Mouse (Mus musculus) embryonic facial prominence, embryonic 12.5 days (tissue): Measurements from ENCODE around the gene Nptxr. TPM values are rescaled to one million over a fixed set of nuclear protein-coding genes. Genes with fewer than 3 reads are reported as not detected.

Experiments
- ATAC-seq: fragments of 200-750 bp; cut with Nextera tagmentation; 2 replicates; pipeline ENCODE4 v1.8.0; 2017; ENCODE audit not compliant: insufficient number of reproducible peaks, insufficient read depth, low FRiP score, low TSS enrichment
- H3K27ac ChIP-seq: fragments of 300-500 bp; sonication (generic); 2 replicates; pipeline ENCODE4 v1.5.1; 2016; ENCODE audit warnings: mild to moderate bottlenecking
- H3K27me3 ChIP-seq: fragments of 300-500 bp; sonication (generic); 2 replicates; pipeline ENCODE4 v1.6.1; 2016; ENCODE audit warnings: mild to moderate bottlenecking, moderate library complexity
- H3K36me3 ChIP-seq: fragments of 300-500 bp; sonication (generic); 2 replicates; pipeline ENCODE4 v1.6.1; 2016; ENCODE audit warnings: mild to moderate bottlenecking
- H3K4me1 ChIP-seq: fragments of 300-500 bp; sonication (generic); 2 replicates; pipeline ENCODE4 v1.6.1; 2016
- H3K4me2 ChIP-seq: fragments of 300-500 bp; sonication (generic); replicated peaks from 2 replicates; pipeline ENCODE4 v1.6.1; 2016; ENCODE audit warnings: mild to moderate bottlenecking, moderate library complexity
- H3K4me3 ChIP-seq: fragments of 300-500 bp; sonication (generic); 2 replicates; pipeline ENCODE4 v1.5.1; 2016; ENCODE audit warnings: mild to moderate bottlenecking
- H3K9ac ChIP-seq: fragments of 300-500 bp; sonication (generic); 2 replicates; pipeline ENCODE4 v1.6.1; 2016; ENCODE audit warnings: mild to moderate bottlenecking, moderate library complexity
- H3K9me3 ChIP-seq: fragments of 300-500 bp; sonication (generic); 2 replicates; pipeline ENCODE4 v1.6.1; 2016; ENCODE audit warnings: mild to moderate bottlenecking, moderate library complexity
- WGBS: fragments of 180-500 bp; shearing (Covaris S2); methylation state at CpG from one replicate; pipeline ENCODE4 v1.1.7; 2016; 5-methylcytosine and 5-hydroxymethylcytosine counted together
- polyA plus RNA-seq: library from polyadenylated mRNA; unstranded; fragments of >200 nt; fragmentation: Nextera tagmentation; extraction: Ambion mirVana; gene quantifications from 2 replicates; pipeline ENCODE4 v1.2.1, GENCODE M21; 2016

Gene Nptxr
- polyA plus RNA-seq, 1 experiment from 2014 or later: 4.1 TPM

- H3K36me3 ChIP-seq: peaks cover 33% of the 10 kb centered on the region
- no peak overlapping the region for H3K9ac ChIP-seq
- no peaks in the 10 kb centered on the region for H3K27me3 ChIP-seq
- H3K4me3 ChIP-seq: no peak overlapping the region
- H3K4me2 ChIP-seq: no peak overlapping the region
- 13% methylated on average over 4 of the region's 4 CpGs for WGBS
- peaks cover 38% of the 10 kb centered on the region for H3K4me1 ChIP-seq
- H3K27ac ChIP-seq: no peak overlapping the region
- ATAC-seq: no peak
- H3K9me3 ChIP-seq: no peaks in the 10 kb centered on the region
Observed at GRCm38 (mm10) chr15:79830388-79830787, 25.8 kb upstream of the Nptxr start.

DNA sequence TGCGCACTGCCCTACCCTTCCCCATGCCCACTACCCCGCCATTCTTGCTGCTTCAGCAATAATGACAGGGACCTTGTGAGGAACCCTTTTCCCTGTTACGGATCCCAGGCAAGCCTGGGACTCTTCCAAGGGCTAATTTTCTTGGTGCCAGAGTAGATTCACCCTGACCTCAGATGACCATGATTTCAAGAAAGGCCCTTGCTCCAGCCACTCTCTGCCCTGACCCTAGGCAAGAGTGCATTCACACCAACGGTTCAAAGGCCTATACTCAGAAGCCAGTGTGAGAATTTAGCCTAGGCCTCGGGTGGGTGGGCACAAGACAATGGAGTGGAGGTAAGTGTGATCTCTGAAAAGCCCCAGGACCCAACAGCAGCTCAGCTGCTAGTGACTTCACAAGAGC lies 24.9 kb upstream of the Nptxr start:
- Histone ChIP-seq H3K4me2 (no peak overlapping the region), H3K4me1 (peaks cover 30% of the 10 kb centered on the region)

GRCm38 (mm10) chr15:79828366-79829035 lies 23.9 kb upstream of the Nptxr start:
- H3K36me3 ChIP-seq: peaks cover 33% of the 10 kb centered on the region
- H3K4me3 ChIP-seq: no peak overlapping the region
- ATAC-seq: peak; percentile 0; the same call in 1 of the 2 replicates
- 68% methylated on average over 46 of the region's 46 CpGs for WGBS
- no peak overlapping the region for H3K27ac ChIP-seq
- no peaks in the 10 kb centered on the region for H3K27me3 ChIP-seq
- H3K9ac ChIP-seq: no peak overlapping the region
- H3K9me3 ChIP-seq: no peaks in the 10 kb centered on the region
- H3K4me1 ChIP-seq: peaks cover 30% of the 10 kb centered on the region
- no peak overlapping the region; the same call in 1 of the 2 replicates for H3K4me2 ChIP-seq

More for the DNA sequence above, 24.9 kb upstream of the Nptxr start:
- Histone ChIP-seq H3K27me3 (no peaks in the 10 kb centered on the region), H3K9ac (no peak overlapping the region), H3K9me3 (no peaks in the 10 kb centered on the region), H3K27ac (no peak overlapping the region), H3K36me3 (peaks cover 33% of the 10 kb centered on the region), H3K4me3 (no peak overlapping the region)
- ATAC-seq: no peak
- 81% methylated on average over 5 of the region's 5 CpGs for WGBS

DNA sequence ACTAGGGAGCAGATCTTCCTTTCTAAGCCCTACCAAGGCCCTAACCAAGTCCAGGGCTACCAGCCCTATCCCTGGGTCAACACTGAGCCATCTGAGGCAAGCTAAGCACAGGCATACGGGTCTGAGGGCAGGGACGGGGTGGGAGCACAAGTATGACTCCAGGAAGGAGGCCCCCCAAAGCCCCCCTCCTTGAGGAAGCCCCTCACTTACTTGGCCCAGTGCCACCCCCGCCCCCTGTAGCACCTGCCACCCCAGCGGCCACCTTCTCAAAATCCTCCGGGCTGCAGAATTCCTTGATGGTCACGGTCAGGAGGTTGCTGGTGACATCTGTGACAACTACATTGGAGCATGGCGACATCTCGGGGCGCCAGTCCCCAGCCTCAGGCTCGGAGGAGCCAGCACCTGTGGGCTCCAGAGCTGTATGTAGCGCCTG lies 23.2 kb upstream of the Nptxr start:
- no peak; the same call in 1 of the 2 replicates for ATAC-seq
- Histone ChIP-seq H3K4me3 (no peak overlapping the region), H3K9me3 (no peaks in the 10 kb centered on the region), H3K27ac (no peak overlapping the region), H3K36me3 (peaks cover 40% of the 10 kb centered on the region), H3K4me1 (peaks cover 27% of the 10 kb centered on the region), H3K4me2 (no peak overlapping the region), H3K9ac (no peak overlapping the region), H3K27me3 (no peaks in the 10 kb centered on the region)
- 86% methylated on average over 11 of the region's 11 CpGs for WGBS

- Histone ChIP-seq H3K27ac (no peak overlapping the region), H3K36me3 (peaks cover 40% of the 10 kb centered on the region), H3K4me2 (no peak overlapping the region), H3K9ac (no peak overlapping the region; the same call in 1 of the 2 replicates), H3K4me3 (no peak overlapping the region), H3K9me3 (no peaks in the 10 kb centered on the region), H3K27me3 (no peaks in the 10 kb centered on the region), H3K4me1 (peaks cover 22% of the 10 kb centered on the region)
- 89% methylated on average over 14 of the region's 14 CpGs for WGBS
- ATAC-seq: no peak
Observed at GRCm38 (mm10) chr15:79827061-79827777, 22.7 kb upstream of the Nptxr start.

DNA sequence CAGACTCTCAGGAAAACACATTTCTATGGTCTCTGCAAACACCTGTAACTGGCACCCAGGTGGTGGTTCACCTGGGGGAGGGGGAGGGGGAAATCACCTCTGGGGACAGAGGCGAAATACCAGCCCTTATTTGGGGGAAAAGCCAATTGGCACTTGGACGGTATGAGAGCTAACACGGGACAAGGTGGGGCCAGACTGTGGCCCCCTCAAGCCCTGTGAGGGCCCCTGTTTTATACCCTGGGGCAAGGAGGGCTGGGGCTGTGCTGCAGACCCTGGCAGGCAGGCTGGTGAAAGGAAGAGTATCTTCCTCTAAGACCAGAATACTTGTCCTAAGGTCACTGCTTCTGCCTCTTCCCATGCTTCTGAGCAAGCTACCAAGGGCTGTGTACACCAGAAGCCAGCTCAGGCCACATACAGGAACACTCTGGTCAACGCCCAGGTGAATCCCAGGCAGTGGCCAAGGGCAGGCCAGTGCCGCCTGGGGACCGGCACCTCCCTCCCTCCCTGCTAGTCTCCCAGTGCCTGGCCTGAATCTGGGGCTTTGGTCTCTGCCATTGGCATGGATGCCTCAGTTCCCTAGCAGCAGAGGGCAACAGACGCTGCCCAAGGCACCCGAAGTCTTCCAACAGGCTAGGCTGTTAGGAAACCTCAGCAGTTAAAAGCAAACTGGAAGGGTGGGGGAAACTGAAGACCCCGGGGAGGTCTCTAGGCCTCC lies 21.8 kb upstream of the Nptxr start:
- WGBS: 75% methylated on average over 9 of the region's 9 CpGs
- ATAC-seq: no peak
- Histone ChIP-seq H3K9me3 (no peaks in the 10 kb centered on the region), H3K36me3 (peaks cover 35% of the 10 kb centered on the region), H3K9ac (no peak overlapping the region), H3K4me2 (no peak overlapping the region), H3K4me1 (peaks cover 15% of the 10 kb centered on the region; the same call in 1 of the 2 replicates), H3K27me3 (no peaks in the 10 kb centered on the region), H3K27ac (no peak overlapping the region), H3K4me3 (no peak overlapping the region)

DNA sequence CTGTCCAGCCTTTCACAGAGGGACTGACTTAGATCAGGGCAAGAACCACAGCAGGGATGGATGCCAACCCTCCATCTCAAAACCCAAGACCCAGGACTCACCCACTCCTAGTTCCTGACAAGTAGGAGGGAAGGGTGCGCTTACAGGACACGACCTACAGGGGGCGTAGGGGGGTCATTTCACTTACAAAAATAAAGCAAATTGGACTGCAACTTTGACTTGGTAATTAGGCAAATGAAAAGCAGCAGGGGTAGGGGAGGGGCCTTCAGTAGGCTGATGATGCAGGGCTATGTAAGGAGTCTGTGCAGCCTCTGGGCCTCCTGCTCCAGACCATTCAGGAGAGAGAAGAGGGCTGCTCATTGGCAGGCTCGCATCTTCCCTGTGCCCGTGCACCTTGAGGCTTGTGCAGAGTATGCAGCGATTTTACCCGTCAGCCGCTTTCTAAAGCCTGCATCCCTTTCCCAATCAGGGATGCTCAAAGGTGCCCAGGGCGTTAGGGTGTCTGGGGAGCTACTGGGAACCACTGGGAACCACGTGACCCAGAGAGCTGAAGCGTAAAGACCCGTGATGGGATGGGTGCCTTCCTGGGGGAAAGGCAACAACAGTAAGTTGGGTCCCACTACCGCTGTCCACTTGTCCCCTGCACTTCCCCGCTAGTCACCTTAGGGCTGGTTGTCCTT lies 20.7 kb upstream of the Nptxr start:
- H3K4me2 ChIP-seq: no peak overlapping the region
- ATAC-seq: no peak
- no peaks in the 10 kb centered on the region for H3K27me3 ChIP-seq
- no peaks in the 10 kb centered on the region for H3K9me3 ChIP-seq
- H3K4me1 ChIP-seq: peaks cover 11% of the 10 kb centered on the region; the same call in 1 of the 2 replicates
- H3K36me3 ChIP-seq: peaks cover 33% of the 10 kb centered on the region
- no peak overlapping the region for H3K9ac ChIP-seq
- no peak overlapping the region for H3K4me3 ChIP-seq
- WGBS: 49% methylated on average over 14 of the region's 14 CpGs
- H3K27ac ChIP-seq: no peak overlapping the region

- no peak overlapping the region for H3K4me2 ChIP-seq
- 72% methylated on average over 19 of the region's 19 CpGs for WGBS
Observed at GRCm38 (mm10) chr15:79823588-79824280, 19.2 kb upstream of the Nptxr start.

GRCm38 (mm10) chr15:79822265-79823199 lies 18.0 kb upstream of the Nptxr start:
- Histone ChIP-seq H3K9ac (no peak overlapping the region), H3K9me3 (peaks cover 3% of the 10 kb centered on the region; the same call in 1 of the 2 replicates), H3K4me3 (no peak overlapping the region), H3K4me1 (peaks cover 7% of the 10 kb centered on the region; the same call in 1 of the 2 replicates), H3K4me2 (no peak overlapping the region), H3K27ac (no peak overlapping the region), H3K27me3 (no peaks in the 10 kb centered on the region), H3K36me3 (peaks cover 20% of the 10 kb centered on the region)
- WGBS: 69% methylated on average over 13 of the region's 13 CpGs
- ATAC-seq: no peak

More at GRCm38 (mm10) chr15:79823588-79824280, 19.2 kb upstream of the Nptxr start:
- Histone ChIP-seq H3K9ac (no peak overlapping the region), H3K9me3 (no peaks in the 10 kb centered on the region; the same call in 1 of the 2 replicates), H3K4me1 (peaks cover 7% of the 10 kb centered on the region; the same call in 1 of the 2 replicates), H3K27me3 (no peaks in the 10 kb centered on the region), H3K27ac (no peak overlapping the region), H3K36me3 (peaks cover 32% of the 10 kb centered on the region), H3K4me3 (no peak overlapping the region)
- no peak for ATAC-seq

- H3K4me1 ChIP-seq: no peaks in the 10 kb centered on the region
- H3K9me3 ChIP-seq: peaks cover 3% of the 10 kb centered on the region; the same call in 1 of the 2 replicates
- H3K4me2 ChIP-seq: no peak overlapping the region
- H3K27ac ChIP-seq: no peak overlapping the region
- H3K27me3 ChIP-seq: no peaks in the 10 kb centered on the region
- H3K9ac ChIP-seq: no peak overlapping the region
- peaks cover 5% of the 10 kb centered on the region for H3K36me3 ChIP-seq
- ATAC-seq: no peak
- H3K4me3 ChIP-seq: no peak overlapping the region
- 83% methylated on average over 4 of the region's 4 CpGs for WGBS
Observed at GRCm38 (mm10) chr15:79818325-79818724, 13.8 kb upstream of the Nptxr start.
